Mouse (Mus musculus) megakaryocyte, embryonic 14.5 days (primary cell): ENCODE results near the gene Mroh2a. TPM values are rescaled to one million over a fixed set of nuclear protein-coding genes. Genes with fewer than 3 reads are reported as not detected.
A peak's percentile ranks its signal among the peaks of the same experiment; 100 is the strongest.

Experiments
- H3K27me3 ChIP-seq: replicated peaks from 2 replicates; pipeline ENCODE3; 2012; ENCODE audit warnings: inconsistent platforms
- H3K36me3 ChIP-seq: replicated peaks from 2 replicates; pipeline ENCODE3; 2012; ENCODE audit warnings: low read length, inconsistent platforms, mixed read lengths
- H3K4me1 ChIP-seq: 2 replicates; pipeline ENCODE4 v1.6.1; 2012; ENCODE audit warnings: inconsistent platforms
- H3K4me3 ChIP-seq: replicated peaks from 2 replicates; pipeline ENCODE3; 2012; ENCODE audit warnings: moderate library complexity, mild to moderate bottlenecking, inconsistent platforms
- H3K9me3 ChIP-seq: 2 replicates; pipeline ENCODE4 v1.6.1; 2012; ENCODE audit warnings: inconsistent platforms
- FLI1 ChIP-seq: IDR thresholded peaks from 2 replicates; pipeline ENCODE4 v1.6.1; 2012; ENCODE audit warnings: low read length, inconsistent platforms, mixed read lengths
- GATA1 ChIP-seq: IDR thresholded peaks from 3 replicates; pipeline ENCODE4 v1.6.1; 2012; ENCODE audit warnings: mixed read lengths, low read length, inconsistent platforms, borderline replicate concordance
- polyA plus RNA-seq: library from polyadenylated mRNA; stranded (reverse); fragments of >175 nt; gene quantifications from 2 replicates; pipeline ENCODE4 v1.2.3, GENCODE M21; 2012; ENCODE audit warnings: low replicate concordance; ENCODE audit not compliant: insufficient read depth

Mroh2a gene
- polyA plus RNA-seq, 1 experiment, result not detected

DNA sequence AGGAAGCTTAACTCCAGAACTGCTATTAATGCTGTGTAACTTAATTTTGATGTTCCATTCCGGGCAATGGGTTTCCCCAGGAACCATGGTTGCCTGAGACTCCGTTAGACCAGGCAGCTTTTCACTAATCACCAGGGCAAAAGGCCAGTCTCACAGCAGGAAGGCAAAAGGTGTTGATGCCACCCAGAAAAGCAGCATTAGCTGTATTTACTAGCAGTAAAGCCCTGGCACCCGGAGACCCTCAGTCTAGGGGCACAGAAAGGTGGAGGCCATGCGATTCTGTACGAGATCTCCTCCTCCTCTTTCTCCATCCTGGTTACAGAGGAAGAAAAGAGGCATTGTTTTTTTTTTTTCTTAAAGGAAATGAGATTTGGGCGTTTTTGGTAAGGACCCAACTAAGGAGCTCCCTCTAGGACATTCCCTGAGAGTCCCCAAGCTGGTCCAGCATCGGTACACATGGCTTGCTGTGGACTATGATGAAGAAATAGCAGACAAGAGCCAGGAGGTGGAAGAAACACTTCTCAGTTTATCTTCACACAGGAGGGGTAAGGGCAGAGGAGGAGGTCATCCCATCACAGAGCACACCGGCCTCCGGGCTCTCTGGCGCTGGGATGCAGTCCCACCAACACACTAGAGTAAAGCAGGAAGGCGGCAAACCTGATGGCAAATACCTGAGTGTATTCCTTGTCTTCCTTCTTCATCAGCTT, 47.7 kb downstream of the Mroh2a start:
- peaks cover 7% of the 10 kb centered on the region; the same call in 1 of the 2 replicates for H3K9me3 ChIP-seq
- no peaks in the 10 kb centered on the region for H3K27me3 ChIP-seq
- peak overlapping the region; percentile 16 for H3K4me3 ChIP-seq
- no peak for TF ChIP-seq FLI1
- no peak for TF ChIP-seq GATA1
- H3K36me3 ChIP-seq, result peaks cover 61% of the 10 kb centered on the region
- peaks cover 61% of the 10 kb centered on the region for H3K4me1 ChIP-seq

DNA sequence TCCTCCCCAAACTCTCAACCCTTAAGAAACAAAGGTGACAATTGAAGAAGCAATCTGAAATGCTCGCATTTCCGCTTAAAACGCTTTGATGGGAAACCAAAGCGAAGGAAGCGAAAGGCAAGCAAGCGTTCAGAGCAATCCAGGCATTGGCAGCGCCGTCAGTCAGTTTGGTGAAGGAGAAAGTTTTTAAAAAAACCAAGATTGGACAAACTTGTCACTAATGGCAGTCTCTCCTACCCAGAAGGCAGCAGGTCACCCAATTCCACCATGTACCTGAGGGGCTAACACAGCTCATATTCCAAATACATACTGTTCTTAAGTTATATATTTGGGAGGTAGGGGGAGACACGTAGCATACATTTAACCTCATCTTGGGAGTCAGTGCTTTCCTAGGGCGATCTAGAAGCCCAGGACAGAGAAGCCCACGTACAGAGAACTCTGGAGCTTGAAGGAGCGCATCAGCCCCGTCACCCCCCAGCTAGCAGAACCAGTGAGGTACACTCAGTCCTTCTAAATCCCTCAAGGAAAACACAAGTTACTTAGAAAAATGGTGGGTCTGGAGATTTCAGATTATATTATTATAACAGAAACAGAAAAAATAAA, 48.4 kb downstream of the Mroh2a start:
- H3K27me3 ChIP-seq, result no peaks in the 10 kb centered on the region
- H3K4me1 ChIP-seq, result peaks cover 68% of the 10 kb centered on the region
- peaks cover 7% of the 10 kb centered on the region; the same call in 1 of the 2 replicates for H3K9me3 ChIP-seq
- TF ChIP-seq GATA1 (no peak), FLI1 (0 out of 2 replicates have a peak, but pooled peaks have one; percentile 10)
- H3K36me3 ChIP-seq, result peaks cover 55% of the 10 kb centered on the region
- H3K4me3 ChIP-seq, result no peak overlapping the region

DNA sequence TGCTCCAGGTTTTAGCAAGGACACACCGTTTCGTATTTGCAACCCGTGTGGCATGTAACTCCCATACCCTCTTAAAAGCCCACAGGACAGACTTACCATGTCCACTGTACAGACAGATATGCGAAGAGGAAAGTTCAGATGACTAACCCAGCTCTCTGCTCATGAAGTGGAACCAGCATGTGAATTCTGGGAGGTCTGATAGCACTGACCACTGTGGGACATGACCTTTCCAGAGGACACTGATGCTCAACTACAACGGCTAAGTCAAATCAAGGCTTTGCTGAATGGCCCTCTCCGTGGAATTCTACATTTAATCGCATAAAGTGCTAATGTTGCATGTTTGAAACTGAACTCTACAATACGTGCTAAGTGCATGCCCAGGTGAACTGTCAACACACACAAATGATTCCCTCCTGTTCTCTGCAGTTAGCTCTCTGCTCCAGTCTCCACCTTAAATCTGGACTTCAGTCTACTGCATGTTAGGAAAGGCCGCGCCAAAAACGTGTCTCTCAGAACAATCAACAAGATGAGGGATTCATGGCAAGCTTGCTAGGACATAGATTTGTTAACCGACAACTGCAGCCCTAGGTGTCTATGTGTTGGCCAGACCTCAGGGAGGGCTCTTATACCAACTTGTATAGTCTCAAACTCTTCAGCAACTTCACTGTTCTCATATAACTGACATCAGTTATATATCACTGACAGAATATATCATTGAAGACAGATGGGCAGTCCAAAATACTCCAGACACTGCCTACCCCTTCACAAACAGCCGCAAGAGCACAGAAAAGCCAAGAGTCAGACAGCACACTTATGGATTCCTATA, 49.1 kb downstream of the Mroh2a start:
- no peaks in the 10 kb centered on the region for H3K27me3 ChIP-seq
- H3K36me3 ChIP-seq, result peaks cover 50% of the 10 kb centered on the region
- H3K4me1 ChIP-seq, result peaks cover 69% of the 10 kb centered on the region
- H3K4me3 ChIP-seq, result peak overlapping the region; percentile 90
- H3K9me3 ChIP-seq, result peaks cover 7% of the 10 kb centered on the region; the same call in 1 of the 2 replicates
- TF ChIP-seq FLI1 (0 out of 2 replicates have a peak, but pooled peaks have one; percentile 7), GATA1 (no peak)

GRCm38 (mm10) chr1:88276524-88277097, 49.8 kb downstream of the Mroh2a start:
- peaks cover 45% of the 10 kb centered on the region for H3K36me3 ChIP-seq
- TF ChIP-seq FLI1 (no peak), GATA1 (no peak)
- no peaks in the 10 kb centered on the region for H3K27me3 ChIP-seq
- peaks cover 69% of the 10 kb centered on the region for H3K4me1 ChIP-seq
- peaks cover 5% of the 10 kb centered on the region; the same call in 1 of the 2 replicates for H3K9me3 ChIP-seq
- peak overlapping the region; percentile 90 for H3K4me3 ChIP-seq

GRCm38 (mm10) chr1:88277098-88277817, 50.5 kb downstream of the Mroh2a start, which contains the start of the genes Hjurp and Trpm8:
Gene Hjurp, minus strand, starts transcription at chr1:88277633.
Gene Trpm8, plus strand, starts transcription at chr1:88277661.
- Histone ChIP-seq H3K4me3 (peak within 1 kb of the TSS; percentile 90), H3K9me3 (0 out of 2 replicates have a peak, but pooled peaks cover 2% of the 10 kb centered on the region), H3K27me3 (no peaks in the 10 kb centered on the region), H3K4me1 (peaks cover 69% of the 10 kb centered on the region), H3K36me3 (peaks cover 38% of the 10 kb centered on the region)
- TF ChIP-seq GATA1 (no peak), FLI1 (peak; percentile 100)

GRCm38 (mm10) chr1:88277818-88278511, 51.2 kb downstream of the Mroh2a start:
- TF ChIP-seq FLI1 (no peak), GATA1 (no peak)
- peak overlapping the region; percentile 90 for H3K4me3 ChIP-seq
- 0 out of 2 replicates have a peak, but pooled peaks cover 2% of the 10 kb centered on the region for H3K9me3 ChIP-seq
- no peaks in the 10 kb centered on the region for H3K27me3 ChIP-seq
- peaks cover 65% of the 10 kb centered on the region for H3K4me1 ChIP-seq
- H3K36me3 ChIP-seq, result peaks cover 31% of the 10 kb centered on the region

- TF ChIP-seq GATA1 (no peak), FLI1 (no peak)
- Histone ChIP-seq H3K4me1 (peaks cover 53% of the 10 kb centered on the region), H3K27me3 (peaks cover 2% of the 10 kb centered on the region), H3K4me3 (peak overlapping the region; percentile 6), H3K36me3 (peaks cover 17% of the 10 kb centered on the region), H3K9me3 (peaks cover 10% of the 10 kb centered on the region)
Measured at GRCm38 (mm10) chr1:88279111-88280005, 52.6 kb downstream of the Mroh2a start.
